Mouse (Mus musculus): ENCODE measurements around the gene Apon. TPM values are rescaled to one million over a fixed set of nuclear protein-coding genes. Genes with fewer than 3 reads are reported as not detected.

Apon gene
- polyA plus RNA-seq, 1 experiment from 2014 or later = 0.30 TPM

DNA sequence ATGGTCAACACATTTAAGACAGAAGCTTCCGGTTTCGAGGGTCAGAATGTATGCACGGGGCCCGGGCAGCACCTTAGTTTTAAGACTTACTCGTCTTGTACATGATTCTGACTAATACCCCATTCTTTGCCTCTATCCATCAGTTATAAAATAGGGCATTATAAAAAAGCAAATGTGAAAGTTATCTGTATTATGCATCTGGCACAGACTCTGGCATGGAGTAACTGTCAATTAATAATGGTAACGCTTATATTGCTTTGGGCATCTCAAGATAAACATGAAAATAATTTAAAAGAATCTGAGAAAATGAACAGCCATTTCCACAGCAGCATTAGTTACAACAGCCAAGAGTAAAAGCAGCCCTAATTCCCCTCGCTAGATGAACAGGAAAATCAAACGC is 25.9 kb upstream of the Apon start:
- ATAC-seq (replicated peaks; ENCODE audit: low FRiP score, low TSS enrichment, low read depth) (no peak), DNase-seq (ENCODE audit: low spot score) (no peak)
- H3K36me3 ChIP-seq (ENCODE audit: control insufficient read depth, insufficient read depth, low read length) = no peaks in the 10 kb centered on the region
- no peak overlapping the region for H3K9ac ChIP-seq (ENCODE audit: low read length)
- no peak overlapping the region for H3K27ac ChIP-seq (ENCODE audit: low read depth)
- H3K4me2 ChIP-seq (ENCODE audit: low read length) = no peak overlapping the region
- WGBS = 93% methylated on average over 8 of the region's 8 CpGs
- H3K27me3 ChIP-seq (replicated peaks; ENCODE audit: control insufficient read depth, insufficient read depth, low read length) = no peaks in the 10 kb centered on the region
- H3K9me3 ChIP-seq (ENCODE audit: control insufficient read depth, low read length) = no peaks in the 10 kb centered on the region
- no peak overlapping the region for H3K4me3 ChIP-seq (ENCODE audit: low read depth, low read length)
- peaks cover 8% of the 10 kb centered on the region for H3K4me1 ChIP-seq (replicated peaks; ENCODE audit: control insufficient read depth, insufficient read depth, low read length)

GRCm38 (mm10) chr10:128230582-128230981 is 23.3 kb upstream of the Apon start:
- no peaks in the 10 kb centered on the region for H3K9me3 ChIP-seq (ENCODE audit: control insufficient read depth, low read length)
- ATAC-seq (replicated peaks; ENCODE audit: low FRiP score, low TSS enrichment, low read depth) (no peak), DNase-seq (ENCODE audit: low spot score) (no peak)
- no peaks in the 10 kb centered on the region for H3K27me3 ChIP-seq (replicated peaks; ENCODE audit: control insufficient read depth, insufficient read depth, low read length)
- peaks cover 8% of the 10 kb centered on the region for H3K4me1 ChIP-seq (replicated peaks; ENCODE audit: control insufficient read depth, insufficient read depth, low read length)
- no peak overlapping the region for H3K4me3 ChIP-seq (ENCODE audit: low read depth, low read length)
- H3K27ac ChIP-seq (ENCODE audit: low read depth) = peak overlapping the region; percentile 93; the same call in 1 of the 2 replicates
- 67% methylated on average over 12 of the region's 12 CpGs for WGBS
- 0 out of 2 replicates have a peak, but pooled peaks cover 11% of the 10 kb centered on the region for H3K36me3 ChIP-seq (ENCODE audit: control insufficient read depth, insufficient read depth, low read length)
- no peak overlapping the region for H3K9ac ChIP-seq (ENCODE audit: low read length)
- no peak overlapping the region; the same call in 1 of the 2 replicates for H3K4me2 ChIP-seq (ENCODE audit: low read length)

- DNase-seq (ENCODE audit: low spot score) (no peak), ATAC-seq (replicated peaks; ENCODE audit: low FRiP score, low TSS enrichment, low read depth) (no peak)
- peak overlapping the region; percentile 62 for H3K9ac ChIP-seq (ENCODE audit: low read length)
- peaks cover 8% of the 10 kb centered on the region for H3K4me1 ChIP-seq (replicated peaks; ENCODE audit: control insufficient read depth, insufficient read depth, low read length)
- H3K36me3 ChIP-seq (ENCODE audit: control insufficient read depth, insufficient read depth, low read length) = 0 out of 2 replicates have a peak, but pooled peaks cover 11% of the 10 kb centered on the region
- no peaks in the 10 kb centered on the region for H3K27me3 ChIP-seq (replicated peaks; ENCODE audit: control insufficient read depth, insufficient read depth, low read length)
- peak overlapping the region; percentile 70 for H3K4me2 ChIP-seq (ENCODE audit: low read length)
- no peaks in the 10 kb centered on the region for H3K9me3 ChIP-seq (ENCODE audit: control insufficient read depth, low read length)
- WGBS = 9% methylated on average over 5 of the region's 5 CpGs
- peak overlapping the region; percentile 93; the same call in 1 of the 2 replicates for H3K27ac ChIP-seq (ENCODE audit: low read depth)
- H3K4me3 ChIP-seq (ENCODE audit: low read depth, low read length) = peak overlapping the region; percentile 58
These were observed 22.8 kb upstream of the Apon start for GRCm38 (mm10) chr10:128231146-128231545.

- H3K4me1 ChIP-seq (replicated peaks; ENCODE audit: control insufficient read depth, insufficient read depth, low read length) = peaks cover 8% of the 10 kb centered on the region
- H3K4me3 ChIP-seq (ENCODE audit: low read depth, low read length) = peak within 1 kb of the TSS; percentile 58
- no peaks in the 10 kb centered on the region for H3K27me3 ChIP-seq (replicated peaks; ENCODE audit: control insufficient read depth, insufficient read depth, low read length)
- H3K9ac ChIP-seq (ENCODE audit: low read length) = peak within 1 kb of the TSS; percentile 62
- 0 out of 2 replicates have a peak, but pooled peaks cover 11% of the 10 kb centered on the region for H3K36me3 ChIP-seq (ENCODE audit: control insufficient read depth, insufficient read depth, low read length)
- ATAC-seq (replicated peaks; ENCODE audit: low FRiP score, low TSS enrichment, low read depth) (peak; percentile 91), DNase-seq (ENCODE audit: low spot score) (peak; percentile 97)
- H3K9me3 ChIP-seq (ENCODE audit: control insufficient read depth, low read length) = no peaks in the 10 kb centered on the region
- peak within 1 kb of the TSS; percentile 93 for H3K27ac ChIP-seq (ENCODE audit: low read depth)
- H3K4me2 ChIP-seq (ENCODE audit: low read length) = peak within 1 kb of the TSS; percentile 70
- under 1% methylated on average over 58 of the region's 58 CpGs for WGBS
These were observed 22.0 kb upstream of the Apon start, which contains the start of gene Timeless for GRCm38 (mm10) chr10:128231697-128232419. Gene Timeless, plus strand, starts transcription at chr10:128232065.

GRCm38 (mm10) chr10:128232420-128232985 is 21.4 kb upstream of the Apon start:
- Histone ChIP-seq H3K4me3 (ENCODE audit: low read depth, low read length) (peak overlapping the region; percentile 58), H3K27me3 (replicated peaks; ENCODE audit: control insufficient read depth, insufficient read depth, low read length) (no peaks in the 10 kb centered on the region), H3K36me3 (ENCODE audit: control insufficient read depth, insufficient read depth, low read length) (0 out of 2 replicates have a peak, but pooled peaks cover 11% of the 10 kb centered on the region), H3K27ac (ENCODE audit: low read depth) (peak overlapping the region; percentile 93), H3K4me1 (replicated peaks; ENCODE audit: control insufficient read depth, insufficient read depth, low read length) (peaks cover 8% of the 10 kb centered on the region), H3K9me3 (ENCODE audit: control insufficient read depth, low read length) (no peaks in the 10 kb centered on the region), H3K9ac (ENCODE audit: low read length) (peak overlapping the region; percentile 62), H3K4me2 (ENCODE audit: low read length) (peak overlapping the region; percentile 70)
- DNase-seq (ENCODE audit: low spot score) (no peak), ATAC-seq (replicated peaks; ENCODE audit: low FRiP score, low TSS enrichment, low read depth) (peak; percentile 45; the same call in 1 of the 2 replicates)
- WGBS = under 1% methylated on average over 14 of the region's 14 CpGs

DNA sequence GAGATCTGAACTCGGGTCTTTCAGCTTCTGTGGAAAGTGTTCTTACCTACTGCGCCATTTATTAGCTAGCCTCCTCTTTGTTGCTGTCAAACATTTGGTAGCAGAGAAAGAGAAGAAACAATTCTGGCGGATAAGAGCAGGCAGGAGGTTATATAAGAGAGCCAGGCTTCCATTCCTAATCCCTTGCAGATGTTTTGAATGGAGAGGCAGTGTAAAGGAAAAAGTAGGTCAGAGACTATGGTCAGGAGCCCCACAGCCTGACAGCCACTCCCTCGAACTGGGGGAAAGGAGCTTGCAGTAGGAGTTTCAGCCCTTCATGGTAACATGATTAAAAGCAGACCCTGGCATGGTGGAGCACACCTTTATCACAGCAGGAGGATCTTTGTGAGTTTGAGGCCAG is 17.6 kb upstream of the Apon start:
- Histone ChIP-seq H3K27me3 (replicated peaks; ENCODE audit: control insufficient read depth, insufficient read depth, low read length) (no peaks in the 10 kb centered on the region), H3K36me3 (ENCODE audit: control insufficient read depth, insufficient read depth, low read length) (peaks cover 29% of the 10 kb centered on the region), H3K4me3 (ENCODE audit: low read depth, low read length) (no peak overlapping the region), H3K9ac (ENCODE audit: low read length) (no peak overlapping the region), H3K27ac (ENCODE audit: low read depth) (no peak overlapping the region), H3K4me2 (ENCODE audit: low read length) (no peak overlapping the region), H3K9me3 (ENCODE audit: control insufficient read depth, low read length) (no peaks in the 10 kb centered on the region), H3K4me1 (replicated peaks; ENCODE audit: control insufficient read depth, insufficient read depth, low read length) (peaks cover under 1% of the 10 kb centered on the region)
- 66% methylated on average over 4 of the region's 4 CpGs for WGBS
- no peak for DNase-seq (ENCODE audit: low spot score)
- ATAC-seq (replicated peaks; ENCODE audit: low FRiP score, low TSS enrichment, low read depth) = no peak

GRCm38 (mm10) chr10:128237807-128238480 is 16.0 kb upstream of the Apon start:
- Histone ChIP-seq H3K36me3 (ENCODE audit: control insufficient read depth, insufficient read depth, low read length) (peaks cover 44% of the 10 kb centered on the region), H3K27ac (ENCODE audit: low read depth) (no peak overlapping the region), H3K4me3 (ENCODE audit: low read depth, low read length) (no peak overlapping the region), H3K9ac (ENCODE audit: low read length) (no peak overlapping the region), H3K9me3 (ENCODE audit: control insufficient read depth, low read length) (no peaks in the 10 kb centered on the region), H3K27me3 (replicated peaks; ENCODE audit: control insufficient read depth, insufficient read depth, low read length) (no peaks in the 10 kb centered on the region), H3K4me1 (replicated peaks; ENCODE audit: control insufficient read depth, insufficient read depth, low read length) (no peaks in the 10 kb centered on the region; the same call in 1 of the 2 replicates), H3K4me2 (ENCODE audit: low read length) (no peak overlapping the region)
- 83% methylated on average over 15 of the region's 15 CpGs for WGBS
- no peak for DNase-seq (ENCODE audit: low spot score)
- ATAC-seq (replicated peaks; ENCODE audit: low FRiP score, low TSS enrichment, low read depth) = no peak

DNA sequence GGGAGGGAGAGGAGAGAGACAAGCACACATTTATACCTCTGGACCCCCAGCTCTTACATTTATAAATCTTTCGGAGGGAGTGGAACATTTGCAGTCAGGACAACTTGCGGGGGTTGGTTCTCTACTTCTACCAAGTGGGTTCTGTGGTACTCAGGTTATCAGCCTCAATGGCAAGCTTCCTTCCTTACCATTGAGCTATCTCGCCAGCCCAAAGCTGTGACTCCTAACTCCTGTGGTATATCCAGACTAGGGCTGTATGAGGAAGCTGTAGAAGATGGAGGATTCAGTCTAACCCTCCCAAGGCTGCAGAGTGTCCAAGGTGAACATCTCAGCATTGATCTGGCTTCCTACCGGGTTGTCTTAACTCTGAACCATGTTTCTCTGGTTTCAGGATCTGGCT is 14.8 kb upstream of the Apon start:
- ATAC-seq (replicated peaks; ENCODE audit: low FRiP score, low TSS enrichment, low read depth) (no peak), DNase-seq (ENCODE audit: low spot score) (no peak)
- no peak overlapping the region for H3K4me3 ChIP-seq (ENCODE audit: low read depth, low read length)
- H3K36me3 ChIP-seq (ENCODE audit: control insufficient read depth, insufficient read depth, low read length) = peaks cover 53% of the 10 kb centered on the region
- H3K9me3 ChIP-seq (ENCODE audit: control insufficient read depth, low read length) = no peaks in the 10 kb centered on the region
- 93% methylated on average over 4 of the region's 4 CpGs for WGBS
- H3K4me2 ChIP-seq (ENCODE audit: low read length) = no peak overlapping the region
- H3K4me1 ChIP-seq (replicated peaks; ENCODE audit: control insufficient read depth, insufficient read depth, low read length) = no peaks in the 10 kb centered on the region
- H3K27me3 ChIP-seq (replicated peaks; ENCODE audit: control insufficient read depth, insufficient read depth, low read length) = no peaks in the 10 kb centered on the region
- H3K27ac ChIP-seq (ENCODE audit: low read depth) = no peak overlapping the region
- H3K9ac ChIP-seq (ENCODE audit: low read length) = no peak overlapping the region
